12 mouse cellular contexts compared by ENCODE assay signal in genomic region chr11:69709554-69710446, GRCm38 (mm10). TPM values are rescaled to one million over a fixed set of nuclear protein-coding genes. Genes with fewer than 3 reads are reported as not detected.
DNase-seq lines count a peak whose midpoint lies in the region; ATAC-seq and TF ChIP-seq lines count a peak whose summit lies in the region.
"Had no signal": no experiment of that assay in that cellular context is flagged by ENCODE, and none has a peak within 500 bp of the region (broad histone marks: within the 10 kb centered on the region; RNA-seq: fewer than 3 reads in every experiment).

No protein-coding gene starts in this region.

- no peak for TF ChIP-seq POLR2A in limb, embryonic 14.5 days (IDR thresholded peaks at IDR 0.05; ENCODE audit: borderline replicate concordance, extremely low read depth, insufficient read depth, insufficient read length)

- H3K36me3 ChIP-seq in liver, embryonic 11.5 days (ENCODE audit: control insufficient read depth, insufficient read depth, low read length), result no peaks in the 10 kb centered on the region
- H3K36me3 ChIP-seq in embryonic facial prominence, embryonic 10.5 days (replicated peaks), result no peaks in the 10 kb centered on the region
- H3K36me3 ChIP-seq in limb, embryonic 14.5 days (ENCODE audit: control insufficient read depth, insufficient read depth, low read length), result no peaks in the 10 kb centered on the region
- H3K36me3 ChIP-seq: forebrain, embryonic 15.5 days; kidney, embryonic 15.5 days had no signal

- 0 out of 2 replicates have a peak, but pooled peaks have one; percentile 29 for ATAC-seq in liver, embryonic 11.5 days (replicated peaks; ENCODE audit: low FRiP score)
- ATAC-seq in limb, embryonic 14.5 days (ENCODE audit: low FRiP score, low read depth), result no peak
- ATAC-seq: forebrain, embryonic 15.5 days had no signal

- peak overlapping the region; percentile 44 for H3K9ac ChIP-seq in liver, embryonic 11.5 days (ENCODE audit: low read depth, low read length)
- 0 out of 2 replicates have a peak overlapping the region, but pooled peaks have one; percentile 18 for H3K9ac ChIP-seq in limb, embryonic 14.5 days (ENCODE audit: low read depth, low read length, severe bottlenecking)
- H3K9ac ChIP-seq: forebrain, embryonic 15.5 days; kidney, embryonic 15.5 days had no signal

- peaks cover 14% of the 10 kb centered on the region for H3K4me1 ChIP-seq in liver, embryonic 11.5 days (replicated peaks; ENCODE audit: control insufficient read depth, insufficient read depth, low read length)
- H3K4me1 ChIP-seq in embryonic facial prominence, embryonic 10.5 days, result peaks cover 43% of the 10 kb centered on the region
- no peaks in the 10 kb centered on the region; the same call in 1 of the 2 replicates for H3K4me1 ChIP-seq in limb, embryonic 14.5 days (ENCODE audit: control insufficient read depth, insufficient read depth, low read length)

- no peak overlapping the region for H3K4me3 ChIP-seq in liver, embryonic 11.5 days (ENCODE audit: low read depth, low read length)
- 0 out of 2 replicates have a peak overlapping the region, but pooled peaks have one; percentile 0 for H3K4me3 ChIP-seq in embryonic facial prominence, embryonic 10.5 days
- H3K4me3 ChIP-seq in limb, embryonic 14.5 days (replicated peaks; ENCODE audit: low read length), result no peak overlapping the region
- H3K4me3 ChIP-seq: forebrain, embryonic 15.5 days; kidney, embryonic 15.5 days had no signal

- H3K27ac ChIP-seq in liver, embryonic 11.5 days (ENCODE audit: low read depth, low read length), result no peak overlapping the region; the same call in 1 of the 2 replicates
- peak overlapping the region; percentile 71 for H3K27ac ChIP-seq in embryonic facial prominence, embryonic 10.5 days (replicated peaks)
- H3K27ac ChIP-seq in limb, embryonic 14.5 days (replicated peaks; ENCODE audit: low read depth, low read length), result 0 out of 2 replicates have a peak overlapping the region, but pooled peaks have one; percentile 30
- H3K27ac ChIP-seq: forebrain, embryonic 15.5 days; kidney, embryonic 15.5 days had no signal

- H3K4me2 ChIP-seq in liver, embryonic 11.5 days, result no peak overlapping the region
- H3K4me2 ChIP-seq in limb, embryonic 14.5 days (replicated peaks; ENCODE audit: low read depth, low read length, severe bottlenecking), result no peak overlapping the region
- H3K4me2 ChIP-seq: forebrain, embryonic 15.5 days; kidney, embryonic 15.5 days had no signal

- H3K9me3 ChIP-seq in liver, embryonic 11.5 days (ENCODE audit: control insufficient read depth, low read length), result no peaks in the 10 kb centered on the region
- H3K9me3 ChIP-seq in embryonic facial prominence, embryonic 10.5 days, result no peaks in the 10 kb centered on the region
- no peaks in the 10 kb centered on the region for H3K9me3 ChIP-seq in limb, embryonic 14.5 days (ENCODE audit: control insufficient read depth, low read length)
- H3K9me3 ChIP-seq: forebrain, embryonic 15.5 days; kidney, embryonic 15.5 days had no signal

- DNase-seq in liver, embryonic 11.5 days (ENCODE audit: low spot score), result no peak
- no peak for DNase-seq in liver
- peak; percentile 49 for DNase-seq in NIH3T3 (ENCODE audit: low read depth)
- DNase-seq in embryonic facial prominence, embryonic 10.5 days (ENCODE audit: low spot score), result no peak
- no peak for DNase-seq in limb, embryonic 14.5 days (ENCODE audit: low spot score)
- DNase-seq in right cerebral cortex, adult 2 months (ENCODE audit: low spot score in 2 of 2), result no peak
- no peak for DNase-seq in lung, postnatal 14 days
- DNase-seq: adrenal gland, postnatal 25 days; heart, postnatal 36 days; thymus, adult 2 months had no signal

- H3K27me3 ChIP-seq in liver, embryonic 11.5 days (replicated peaks; ENCODE audit: control insufficient read depth, insufficient read depth, low read length), result no peaks in the 10 kb centered on the region
- H3K27me3 ChIP-seq in embryonic facial prominence, embryonic 10.5 days (replicated peaks; ENCODE audit: low read depth, poor library complexity, severe bottlenecking), result no peaks in the 10 kb centered on the region
- no peaks in the 10 kb centered on the region for H3K27me3 ChIP-seq in limb, embryonic 14.5 days (ENCODE audit: control insufficient read depth, insufficient read depth, low read length)
- H3K27me3 ChIP-seq: forebrain, embryonic 15.5 days; kidney, embryonic 15.5 days had no signal

- WGBS in liver, embryonic 11.5 days, result 43% methylated on average over 11 of the region's 11 CpGs
- 50% methylated on average over 11 of the region's 11 CpGs for WGBS in embryonic facial prominence, embryonic 10.5 days
- 51% methylated on average over 11 of the region's 11 CpGs for WGBS in limb, embryonic 14.5 days

RNA-seq across cellular contexts. Expression of gene Tnfsfm13, which starts 13.9 kb away (rescaled TPM):
- 1.7 and 2.6 TPM in 2 replicates for polyA plus RNA-seq in liver, embryonic 11.5 days (2014; fragmentation: Nextera tagmentation; extraction: Ambion mirVana)
- polyA plus RNA-seq in embryonic facial prominence, embryonic 10.5 days (2016; fragmentation: Nextera tagmentation; extraction: Ambion mirVana), result 0.88 and 1.3 TPM in 2 replicates
- polyA plus RNA-seq in limb, embryonic 14.5 days (2012; rRNA removed), result 3.8 and 6.9 TPM in 2 replicates
- 5.9 and 6.6 TPM in 2 replicates for polyA plus RNA-seq in limb, embryonic 14.5 days (2014; fragmentation: Nextera tagmentation; extraction: Ambion mirVana)

RNA-seq across cellular contexts. Expression of gene Tnfsf12, which starts 14.2 kb away (rescaled TPM):
- 4.5 and 6.0 TPM in 2 replicates for polyA plus RNA-seq in liver, embryonic 11.5 days (2014; fragmentation: Nextera tagmentation; extraction: Ambion mirVana)
- polyA plus RNA-seq in embryonic facial prominence, embryonic 10.5 days (2016; fragmentation: Nextera tagmentation; extraction: Ambion mirVana), result 1.2 and 2.2 TPM in 2 replicates
- 22.9 and 31.6 TPM in 2 replicates for polyA plus RNA-seq in limb, embryonic 14.5 days (2012; rRNA removed)
- 13.7 and 15.2 TPM in 2 replicates for polyA plus RNA-seq in limb, embryonic 14.5 days (2014; fragmentation: Nextera tagmentation; extraction: Ambion mirVana)

RNA-seq across cellular contexts. Expression of gene Tnfsf13, which starts 24.2 kb away (rescaled TPM):
- polyA plus RNA-seq in liver, embryonic 11.5 days (2014; fragmentation: Nextera tagmentation; extraction: Ambion mirVana), result 0.37 TPM in 1 of 2 replicates, not detected in the other
- polyA plus RNA-seq in embryonic facial prominence, embryonic 10.5 days (2016; fragmentation: Nextera tagmentation; extraction: Ambion mirVana), result 0.15 TPM in 1 of 2 replicates, not detected in the other
- 4.4 and 5.2 TPM in 2 replicates for polyA plus RNA-seq in limb, embryonic 14.5 days (2012; rRNA removed)
- polyA plus RNA-seq in limb, embryonic 14.5 days (2014; fragmentation: Nextera tagmentation; extraction: Ambion mirVana), result 0.77 and 0.98 TPM in 2 replicates

RNA-seq across cellular contexts. Expression of gene Senp3, which starts 27.9 kb away (rescaled TPM):
- 75.4 and 79.1 TPM in 2 replicates for polyA plus RNA-seq in liver, embryonic 11.5 days (2014; fragmentation: Nextera tagmentation; extraction: Ambion mirVana)
- polyA plus RNA-seq in embryonic facial prominence, embryonic 10.5 days (2016; fragmentation: Nextera tagmentation; extraction: Ambion mirVana), result 136 and 141 TPM in 2 replicates
- 172 and 297 TPM in 2 replicates for polyA plus RNA-seq in limb, embryonic 14.5 days (2012; rRNA removed)
- 95.4 and 99.0 TPM in 2 replicates for polyA plus RNA-seq in limb, embryonic 14.5 days (2014; fragmentation: Nextera tagmentation; extraction: Ambion mirVana)

RNA-seq across cellular contexts. Expression of gene Eif4a1, which starts 37.6 kb away (rescaled TPM):
- 755 and 757 TPM in 2 replicates for polyA plus RNA-seq in liver, embryonic 11.5 days (2014; fragmentation: Nextera tagmentation; extraction: Ambion mirVana)
- 780 and 781 TPM in 2 replicates for polyA plus RNA-seq in embryonic facial prominence, embryonic 10.5 days (2016; fragmentation: Nextera tagmentation; extraction: Ambion mirVana)
- 887 and 919 TPM in 2 replicates for polyA plus RNA-seq in limb, embryonic 14.5 days (2012; rRNA removed)
- polyA plus RNA-seq in limb, embryonic 14.5 days (2014; fragmentation: Nextera tagmentation; extraction: Ambion mirVana), result 547 and 561 TPM in 2 replicates
